Mouse (Mus musculus) E14TG2a.4 (cell line): ENCODE measurements around the gene Dyrk4.

Experiments
- H3K27me3 ChIP-seq: 2 replicates; pipeline ENCODE4 v1.6.1; 2014; ENCODE audit warnings: low read length, control low read depth; ENCODE audit not compliant: insufficient read depth
- H3K36me3 ChIP-seq: 2 replicates; pipeline ENCODE4 v1.6.1; 2014; ENCODE audit warnings: low read length, control low read depth; ENCODE audit not compliant: insufficient read depth
- H3K4me1 ChIP-seq: replicated peaks from 2 replicates; pipeline ENCODE4 v1.6.1; 2014; ENCODE audit warnings: low read depth, low read length, control low read depth
- H3K4me3 ChIP-seq: replicated peaks from 2 replicates; pipeline ENCODE4 v1.5.1; 2014; ENCODE audit warnings: mild to moderate bottlenecking, low read length
- H3K9me3 ChIP-seq: 2 replicates; pipeline ENCODE4 v1.6.1; 2014; ENCODE audit warnings: low read length, control low read depth
- CTCF ChIP-seq: conservative IDR thresholded peaks from 2 replicates; pipeline ENCODE4 v1.5.1; 2014; ENCODE audit warnings: low read length
- NANOG ChIP-seq: IDR thresholded peaks from 2 replicates; pipeline ENCODE4 v1.6.1; 2014; ENCODE audit warnings: borderline replicate concordance, low read length, mixed read lengths
- POU5F1 ChIP-seq: IDR thresholded peaks from 2 replicates; pipeline ENCODE4 v1.6.1; 2014; ENCODE audit warnings: low read length, borderline replicate concordance

The Dyrk4 gene

GRCm38 (mm10) chr6:126877118-126877517 lies 44.5 kb downstream of the Dyrk4 start:
- Histone ChIP-seq H3K4me3 (no peak overlapping the region), H3K9me3 (no peaks in the 10 kb centered on the region), H3K4me1 (no peaks in the 10 kb centered on the region), H3K36me3 (no peaks in the 10 kb centered on the region), H3K27me3 (peaks cover 24% of the 10 kb centered on the region)
- TF ChIP-seq CTCF, result no peak
- no peak for TF ChIP-seq POU5F1
- TF ChIP-seq NANOG, result no peak

- Histone ChIP-seq H3K4me3 (no peak within 1 kb of the TSS), H3K36me3 (no peaks in the 10 kb centered on the region), H3K9me3 (no peaks in the 10 kb centered on the region), H3K4me1 (peaks cover 11% of the 10 kb centered on the region), H3K27me3 (no peaks in the 10 kb centered on the region)
- TF ChIP-seq CTCF, result no peak
- no peak for TF ChIP-seq NANOG
- no peak for TF ChIP-seq POU5F1
These were observed 68.8 kb downstream of the Dyrk4 start, which contains the start of gene Akap3 for GRCm38 (mm10) chr6:126852881-126853280. TSS of gene Akap3 (plus strand) at chr6:126853098.

- no peaks in the 10 kb centered on the region for H3K9me3 ChIP-seq
- H3K27me3 ChIP-seq, result no peaks in the 10 kb centered on the region
- H3K4me3 ChIP-seq, result peak within 1 kb of the TSS; percentile 98
- TF ChIP-seq POU5F1 (no peak), NANOG (no peak), CTCF (no peak)
- H3K36me3 ChIP-seq, result peaks cover 12% of the 10 kb centered on the region
- H3K4me1 ChIP-seq, result peaks cover 19% of the 10 kb centered on the region
These were observed 72.6 kb downstream of the Dyrk4 start, which contains the start of gene Ndufa9 for GRCm38 (mm10) chr6:126848712-126849704. TSS of gene Ndufa9 (minus strand) at chr6:126849136.

GRCm38 (mm10) chr6:126836628-126837027 lies 85.0 kb downstream of the Dyrk4 start:
- TF ChIP-seq NANOG, result no peak
- TF ChIP-seq CTCF, result no peak
- TF ChIP-seq POU5F1, result no peak
- peaks cover 10% of the 10 kb centered on the region for H3K4me1 ChIP-seq
- peaks cover 99% of the 10 kb centered on the region for H3K36me3 ChIP-seq
- H3K9me3 ChIP-seq, result no peaks in the 10 kb centered on the region
- H3K4me3 ChIP-seq, result no peak overlapping the region
- H3K27me3 ChIP-seq, result no peaks in the 10 kb centered on the region
